In the genomic region with DNA sequence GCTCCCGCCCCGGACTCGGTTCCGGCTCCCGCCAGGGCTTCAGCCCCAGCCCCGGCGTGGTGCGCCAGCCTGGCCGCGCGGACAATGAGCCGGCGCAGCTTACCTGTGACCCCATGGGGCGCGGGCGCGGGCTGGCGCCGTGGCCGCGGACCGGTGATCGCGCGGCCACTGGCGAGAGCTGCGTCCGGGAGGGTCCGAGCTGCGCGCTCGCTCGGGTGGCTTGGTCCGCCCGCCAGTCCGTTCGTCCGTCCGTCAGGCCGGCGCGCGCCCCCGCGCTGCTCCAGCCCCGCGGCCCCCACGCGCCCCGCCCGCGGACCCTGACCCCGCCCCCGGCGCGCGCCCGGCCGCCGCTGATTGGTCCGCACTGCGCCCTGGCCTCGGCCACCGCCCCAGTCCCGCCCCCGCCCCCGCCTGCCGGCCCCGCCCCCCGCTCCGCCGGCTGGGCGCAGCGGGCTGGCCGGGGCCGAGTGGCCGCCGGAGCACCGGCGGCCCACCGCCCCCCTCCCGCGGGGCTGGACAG, we compare ENCODE assay signal across 7 mouse cellular contexts. TPM values are rescaled to one million over a fixed set of nuclear protein-coding genes. Genes with fewer than 3 reads are reported as not detected.
DNase-seq lines count a peak whose midpoint lies in the region; ATAC-seq and TF ChIP-seq lines count a peak whose summit lies in the region.

A gene (minus strand): TSS at position 274 of the 520 bp plus-strand sequence.

- H3K4me3 ChIP-seq in limb, embryonic 14.5 days (replicated peaks; ENCODE audit: low read length) = peak within 1 kb of the TSS; percentile 83
- peak within 1 kb of the TSS; percentile 98 for H3K4me3 ChIP-seq in midbrain, embryonic 14.5 days (replicated peaks; ENCODE audit: low read depth, low read length)

- peak within 1 kb of the TSS; percentile 64 for H3K9ac ChIP-seq in limb, embryonic 14.5 days (ENCODE audit: low read depth, low read length, severe bottlenecking)
- H3K9ac ChIP-seq in midbrain, embryonic 14.5 days (replicated peaks; ENCODE audit: low read length) = peak within 1 kb of the TSS; percentile 93

- no peak for TF ChIP-seq POLR2A in limb, embryonic 14.5 days (IDR thresholded peaks at IDR 0.05; ENCODE audit: borderline replicate concordance, extremely low read depth, insufficient read depth, insufficient read length)

- H3K4me1 ChIP-seq in limb, embryonic 14.5 days (ENCODE audit: control insufficient read depth, insufficient read depth, low read length) = peaks cover 9% of the 10 kb centered on the region; the same call in 1 of the 2 replicates
- H3K4me1 ChIP-seq in midbrain, embryonic 14.5 days (ENCODE audit: control insufficient read depth, insufficient read depth, low read length) = peaks cover 10% of the 10 kb centered on the region; the same call in 1 of the 2 replicates

- H3K4me2 ChIP-seq in limb, embryonic 14.5 days (replicated peaks; ENCODE audit: low read depth, low read length, severe bottlenecking) = peak within 1 kb of the TSS; percentile 100
- peak within 1 kb of the TSS; percentile 91 for H3K4me2 ChIP-seq in midbrain, embryonic 14.5 days (ENCODE audit: low read length)

- H3K27me3 ChIP-seq in limb, embryonic 14.5 days (ENCODE audit: control insufficient read depth, insufficient read depth, low read length) = peaks cover 50% of the 10 kb centered on the region
- H3K27me3 ChIP-seq in midbrain, embryonic 14.5 days (ENCODE audit: control insufficient read depth, insufficient read depth, low read length) = peaks cover 7% of the 10 kb centered on the region; the same call in 1 of the 2 replicates

- ATAC-seq in limb, embryonic 14.5 days (ENCODE audit: low FRiP score, low read depth) = peak; percentile 93
- peak; percentile 93 for ATAC-seq in midbrain, embryonic 14.5 days (ENCODE audit: low FRiP score, low TSS enrichment)

- H3K9me3 ChIP-seq in limb, embryonic 14.5 days (ENCODE audit: control insufficient read depth, low read length) = no peaks in the 10 kb centered on the region
- H3K9me3 ChIP-seq in midbrain, embryonic 14.5 days (ENCODE audit: control insufficient read depth, low read length) = no peaks in the 10 kb centered on the region

- peak; percentile 98 for DNase-seq in adrenal gland, postnatal 10 days
- peak; percentile 73 for DNase-seq in embryo, embryonic 11.5 days (ENCODE audit: low read depth, low spot score)
- DNase-seq in gastrocnemius, postnatal 4 days (ENCODE audit: low spot score in 2 of 2) = peak; percentile 90 to 94
- peak; percentile 80 for DNase-seq in kidney, adult 11 months
- peak; percentile 71 for DNase-seq in limb, embryonic 14.5 days (ENCODE audit: low spot score)
- peak; percentile 91 for DNase-seq in midbrain, embryonic 14.5 days
- peak; percentile 73 to 86 for DNase-seq in spleen, adult 18-20 months

- no peaks in the 10 kb centered on the region for H3K36me3 ChIP-seq in limb, embryonic 14.5 days (ENCODE audit: control insufficient read depth, insufficient read depth, low read length)
- no peaks in the 10 kb centered on the region for H3K36me3 ChIP-seq in midbrain, embryonic 14.5 days (ENCODE audit: control insufficient read depth, insufficient read depth, low read length)

- no peak within 1 kb of the TSS for H3K27ac ChIP-seq in limb, embryonic 14.5 days (replicated peaks; ENCODE audit: low read depth, low read length)
- peak within 1 kb of the TSS; percentile 79 for H3K27ac ChIP-seq in midbrain, embryonic 14.5 days (replicated peaks; ENCODE audit: low read depth, low read length)

- WGBS in limb, embryonic 14.5 days = 1% methylated on average over 18 of the region's 83 CpGs
- under 1% methylated on average over 66 of the region's 83 CpGs for WGBS in midbrain, embryonic 14.5 days

RNA-seq across cellular contexts. Expression of the gene that starts here (rescaled TPM):
- 10 to 100 TPM; 17.2 to 23.6 TPM for total RNA-seq in adrenal gland, postnatal 10 days (2021)
- 10 to 100 TPM; 10.1 to 12.0 TPM for total RNA-seq in gastrocnemius, postnatal 4 days (2021)
- polyA plus RNA-seq in limb, embryonic 14.5 days (2012; rRNA removed) = 3.8 and 4.4 TPM in 2 replicates
- polyA plus RNA-seq in limb, embryonic 14.5 days (2014; fragmentation: Nextera tagmentation; extraction: Ambion mirVana) = 4.3 and 4.4 TPM in 2 replicates
- 18.8 and 22.2 TPM in 2 replicates for polyA plus RNA-seq in midbrain, embryonic 14.5 days (2014; fragmentation: Nextera tagmentation; extraction: Ambion mirVana)
